ENCODE assay signal across 8 mouse cellular contexts in genomic region chr11:115631505-115631890, GRCm38 (mm10). TPM values are rescaled to one million over a fixed set of nuclear protein-coding genes. Genes with fewer than 3 reads are reported as not detected.
DNase-seq lines count a peak whose midpoint lies in the region.

No protein-coding gene starts in this region.

- H3K79me2 ChIP-seq in macrophage (ENCODE audit: inconsistent target), result peaks cover 14% of the 10 kb centered on the region

- WGBS in macrophage (ENCODE audit: missing documents), result 36% methylated on average over 3 of the region's 3 CpGs

- H3K36me3 ChIP-seq in macrophage (ENCODE audit: inconsistent target), result no peaks in the 10 kb centered on the region

- peak overlapping the region; percentile 5; the same call in 1 of the 2 replicates for H3K4me3 ChIP-seq in macrophage (ENCODE audit: inconsistent target)

- peak; percentile 55 to 67 for DNase-seq in heart, adult 18-20 months
- DNase-seq in heart, adult 9 months (ENCODE audit: low spot score in 2 of 2), result no peak
- DNase-seq in CD4-positive helper T cell, adult 2 months (ENCODE audit: low read depth, low spot score), result peak; percentile 53
- DNase-seq in c-Kit-negative CD71-positive TER-119-positive erythroid progenitor cells, embryonic 14.5 days (ENCODE audit: low read depth, low spot score), result peak; percentile 32
- peak; percentile 81 for DNase-seq in kidney, adult 9 months
- DNase-seq in layer of hippocampus, postnatal 14 days (ENCODE audit: low spot score in 2 of 2), result no peak
- no peak for DNase-seq in gastrocnemius, postnatal 4 days (ENCODE audit: low spot score in 2 of 2)

- H3K27ac ChIP-seq in macrophage, result peak overlapping the region; percentile 97

RNA-seq across cellular contexts. Expression of gene Slc25a19, which starts 3.4 kb away (rescaled TPM):
- total RNA-seq in heart, adult 18-20 months (2021), result 10 to 100 TPM; 35.3 to 38.3 TPM
- total RNA-seq in macrophage (2018; cell fraction: chromatin; rRNA removed), result 10 to 100 TPM; 11.5 to 92.4 (median 48.7) TPM
- 10 to 100 TPM in 25 of 26 experiments, 1 to 10 TPM in 1; 8.4 to 30.4 (median 22.0) TPM for total RNA-seq in macrophage (2018; cell fraction: cytosol; rRNA removed)
- total RNA-seq in macrophage (2018; cell fraction: nucleus; rRNA removed), result 10 to 100 TPM; 15.6 to 83.5 (median 39.5) TPM
- 14.9 to 26.4 TPM (median 17.0 TPM) in 3 replicates for polyA plus RNA-seq in macrophage (2018)
- 10 to 100 TPM; 54.0 to 57.1 TPM for total RNA-seq in layer of hippocampus, postnatal 14 days (2021)
- total RNA-seq in gastrocnemius, postnatal 4 days (2021), result 10 to 100 TPM; 24.0 to 27.4 TPM

RNA-seq across cellular contexts. Expression of gene Mif4gd, which starts 18.7 kb away (rescaled TPM):
- 10 to 100 TPM; 51.1 to 54.2 TPM for total RNA-seq in heart, adult 18-20 months (2021)
- total RNA-seq in macrophage (2018; cell fraction: chromatin; rRNA removed), result 10 to 100 TPM; 17.5 to 86.6 (median 58.6) TPM
- total RNA-seq in macrophage (2018; cell fraction: cytosol; rRNA removed), result 10 to 100 TPM; 38.8 to 58.2 (median 50.4) TPM
- 100 to 1,000 TPM in 1 of 26 experiments, 10 to 100 TPM in 25; 30.6 to 102 (median 72.1) TPM for total RNA-seq in macrophage (2018; cell fraction: nucleus; rRNA removed)
- 24.9 to 57.5 TPM (median 29.7 TPM) in 3 replicates for polyA plus RNA-seq in macrophage (2018)
- 10 to 100 TPM; 22.5 to 23.5 TPM for total RNA-seq in layer of hippocampus, postnatal 14 days (2021)
- total RNA-seq in gastrocnemius, postnatal 4 days (2021), result 10 to 100 TPM; 29.7 to 31.9 TPM

RNA-seq across cellular contexts. Expression of gene Gga3, which starts 27.6 kb away (rescaled TPM):
- 10 to 100 TPM; 16.1 to 19.0 TPM for total RNA-seq in heart, adult 18-20 months (2021)
- 100 to 1,000 TPM in 17 of 26 experiments, 10 to 100 TPM in 9; 46.6 to 225 (median 115) TPM for total RNA-seq in macrophage (2018; cell fraction: chromatin; rRNA removed)
- 10 to 100 TPM; 12.4 to 32.6 (median 22.4) TPM for total RNA-seq in macrophage (2018; cell fraction: cytosol; rRNA removed)
- 100 to 1,000 TPM in 5 of 26 experiments, 10 to 100 TPM in 21; 28.6 to 160 (median 60.7) TPM for total RNA-seq in macrophage (2018; cell fraction: nucleus; rRNA removed)
- 15.8 to 69.3 TPM (median 37.7 TPM) in 3 replicates for polyA plus RNA-seq in macrophage (2018)
- total RNA-seq in layer of hippocampus, postnatal 14 days (2021), result 10 to 100 TPM; 57.0 to 69.8 TPM
- total RNA-seq in gastrocnemius, postnatal 4 days (2021), result 10 to 100 TPM; 15.9 to 21.8 TPM

RNA-seq across cellular contexts. Expression of gene Mrps7, which starts 27.8 kb away (rescaled TPM):
- total RNA-seq in heart, adult 18-20 months (2021), result 10 to 100 TPM; 81.0 to 83.5 TPM
- total RNA-seq in macrophage (2018; cell fraction: chromatin; rRNA removed), result 10 to 100 TPM in 12 of 26 experiments, 1 to 10 TPM in 14; 2.4 to 16.2 (median 8.0) TPM
- total RNA-seq in macrophage (2018; cell fraction: cytosol; rRNA removed), result 10 to 100 TPM; 21.8 to 37.3 (median 29.2) TPM
- 10 to 100 TPM in 18 of 26 experiments, 1 to 10 TPM in 8; 7.1 to 24.1 (median 11.5) TPM for total RNA-seq in macrophage (2018; cell fraction: nucleus; rRNA removed)
- polyA plus RNA-seq in macrophage (2018), result 21.1 to 35.5 TPM (median 25.6 TPM) in 3 replicates
- 10 to 100 TPM; 53.1 to 56.4 TPM for total RNA-seq in layer of hippocampus, postnatal 14 days (2021)
- total RNA-seq in gastrocnemius, postnatal 4 days (2021), result 10 to 100 TPM; 70.9 to 73.2 TPM

Comparison
In these comparisons a context has a peak if more than half of its experiments do, and no peak if none do; other contexts are left out.
1. DNase-seq: peak in heart, adult 18-20 months (2 of 2), CD4-positive helper T cell, adult 2 months (single experiment), c-Kit-negative CD71-positive TER-119-positive erythroid progenitor cells, embryonic 14.5 days (single experiment) and kidney, adult 9 months (single experiment); none in heart, adult 9 months (0 of 2), layer of hippocampus, postnatal 14 days (0 of 2) and gastrocnemius, postnatal 4 days (0 of 2).